Mouse (Mus musculus): ENCODE data around the gene Nol4l. TPM values are rescaled to one million over a fixed set of nuclear protein-coding genes. Genes with fewer than 3 reads are reported as not detected.

Gene Nol4l
- total and polyA plus RNA-seq, 3 experiments = 13.9 to 39.2 (median 23.4) TPM

DNA sequence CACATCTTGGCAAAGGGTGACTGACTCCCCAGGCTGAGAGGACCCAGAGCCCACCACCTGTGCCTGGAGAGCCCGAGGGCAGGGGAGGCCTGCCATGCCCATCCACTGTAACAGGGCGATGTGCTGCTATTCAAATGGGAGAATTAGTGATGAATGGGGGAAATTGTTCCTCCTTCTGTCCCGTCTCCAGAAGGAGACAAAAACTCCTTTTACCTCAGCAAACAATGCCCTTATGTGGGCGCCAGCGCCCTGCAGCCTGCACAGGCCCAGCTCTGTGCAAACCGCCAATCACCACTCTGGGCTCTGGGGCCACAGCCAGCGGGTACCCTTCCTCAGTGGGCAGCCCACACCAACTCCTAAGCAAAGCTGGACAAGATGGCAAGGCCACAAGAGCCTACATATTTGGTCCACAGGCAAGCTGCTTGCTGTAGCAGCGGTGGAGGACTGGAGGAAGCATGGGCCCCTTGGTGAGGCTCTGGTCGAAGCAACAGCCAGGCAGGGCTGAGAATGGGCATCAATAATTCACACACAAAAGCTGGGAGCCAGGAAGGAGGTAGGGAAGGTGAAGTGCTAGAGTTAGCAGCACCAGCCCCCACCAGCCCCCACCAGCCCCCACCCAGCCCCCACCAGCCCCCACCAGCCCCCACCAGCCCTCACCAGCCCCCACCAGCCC lies 103.6 kb downstream of the Nol4l start:
- Histone ChIP-seq H3K36me3 (replicated peaks) (peaks cover 82% of the 10 kb centered on the region), H3K27me3 (ENCODE audit: insufficient read depth, low read length) (no peaks in the 10 kb centered on the region), H3K9me3 (replicated peaks) (no peaks in the 10 kb centered on the region), H3K4me1 (ENCODE audit: insufficient read depth, low read depth, low read length) (peaks cover 83% of the 10 kb centered on the region), H3K4me3 (ENCODE audit: low read depth, low read length) (peak overlapping the region; percentile 42; the same call in 1 of the 2 replicates)
- TF ChIP-seq POLR2AphosphoS5 (IDR thresholded peaks at IDR 0.05; ENCODE audit: insufficient replicate concordance, low read depth, low read length) (no peak), GATA2 (IDR thresholded peaks at IDR 0.05; ENCODE audit: borderline replicate concordance, low read depth, low read length) (no peak), CTCF (IDR thresholded peaks at IDR 0.05; ENCODE audit: low read depth, low read length) (no peak), GATA1 (IDR thresholded peaks at IDR 0.05; ENCODE audit: borderline replicate concordance, low read length) (no peak), TAL1 (conservative IDR thresholded peaks at IDR 0.05; ENCODE audit: low read depth, low read length) (no peak)
- ATAC-seq (ENCODE audit: extremely low read depth, insufficient number of reproducible peaks, low FRiP score, poor library complexity, severe bottlenecking) (no peak), DNase-seq (ENCODE audit: low spot score) (peak; percentile 61)

DNA sequence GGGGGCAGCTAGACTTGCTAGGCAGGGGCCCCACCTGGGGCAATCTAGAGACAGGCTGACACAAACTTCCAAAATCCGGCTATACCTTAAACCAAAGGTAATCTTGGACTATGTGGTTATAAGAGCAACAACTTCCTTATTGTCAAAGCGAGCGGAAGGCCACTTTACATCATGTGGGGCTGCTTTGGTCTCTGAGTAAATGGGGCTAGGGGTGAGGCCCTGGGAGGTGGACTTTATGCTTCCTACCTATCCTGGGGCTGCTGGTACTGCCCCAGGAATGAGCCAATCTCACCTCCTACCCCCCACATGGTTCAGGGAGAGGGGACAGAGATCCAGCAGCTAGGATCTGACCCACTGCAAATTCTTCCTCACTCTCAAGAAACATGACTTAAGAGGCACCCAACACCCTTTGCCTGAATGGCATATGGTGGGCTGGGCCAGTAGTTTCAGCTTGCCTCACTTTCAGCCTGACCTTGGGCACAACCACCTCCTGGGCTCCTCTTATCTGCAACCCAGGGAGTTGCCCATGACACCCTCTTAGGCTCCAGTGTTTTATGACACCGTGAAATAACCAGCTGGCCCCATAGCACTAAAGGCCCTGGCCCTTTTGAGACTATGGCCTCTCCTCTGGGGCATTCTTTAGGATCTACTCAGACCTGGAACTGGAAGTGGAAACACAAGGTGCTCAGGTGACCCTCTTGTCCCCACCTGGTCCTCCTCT lies 104.5 kb downstream of the Nol4l start:
- DNase-seq (ENCODE audit: low spot score) (peak; percentile 28), ATAC-seq (ENCODE audit: extremely low read depth, insufficient number of reproducible peaks, low FRiP score, poor library complexity, severe bottlenecking) (no peak)
- Histone ChIP-seq H3K9me3 (replicated peaks) (no peaks in the 10 kb centered on the region), H3K36me3 (replicated peaks) (peaks cover 82% of the 10 kb centered on the region), H3K27me3 (ENCODE audit: insufficient read depth, low read length) (no peaks in the 10 kb centered on the region; the same call in 1 of the 2 replicates), H3K4me1 (ENCODE audit: insufficient read depth, low read depth, low read length) (peaks cover 78% of the 10 kb centered on the region), H3K4me3 (ENCODE audit: low read depth, low read length) (no peak overlapping the region; the same call in 1 of the 2 replicates)
- TF ChIP-seq GATA2 (IDR thresholded peaks at IDR 0.05; ENCODE audit: borderline replicate concordance, low read depth, low read length) = no peak
- no peak for TF ChIP-seq TAL1 (conservative IDR thresholded peaks at IDR 0.05; ENCODE audit: low read depth, low read length)
- TF ChIP-seq CTCF (IDR thresholded peaks at IDR 0.05; ENCODE audit: low read depth, low read length) = no peak
- no peak for TF ChIP-seq GATA1 (IDR thresholded peaks at IDR 0.05; ENCODE audit: borderline replicate concordance, low read length)
- no peak for TF ChIP-seq POLR2AphosphoS5 (IDR thresholded peaks at IDR 0.05; ENCODE audit: insufficient replicate concordance, low read depth, low read length)

DNA sequence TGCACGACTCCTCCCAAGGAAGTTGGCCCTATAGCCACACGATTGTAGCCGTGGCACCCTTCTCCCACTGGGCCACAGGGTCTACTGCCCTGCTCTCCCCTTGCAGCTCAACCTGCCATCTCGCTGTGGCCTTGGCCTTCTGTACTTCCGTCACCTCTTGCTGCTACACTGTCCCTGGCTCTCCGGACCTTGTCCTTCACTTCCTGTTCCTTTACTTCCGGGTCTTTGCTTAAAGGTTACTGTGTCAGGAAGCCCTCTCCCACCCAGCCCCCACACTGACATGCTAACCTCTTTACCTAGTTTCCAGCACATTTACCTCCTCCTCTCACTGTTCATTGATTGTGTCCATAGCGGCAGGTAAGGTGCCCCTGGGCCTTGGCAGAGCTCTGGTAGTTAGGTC lies 105.2 kb downstream of the Nol4l start:
- H3K9me3 ChIP-seq (replicated peaks) = no peaks in the 10 kb centered on the region
- peaks cover 72% of the 10 kb centered on the region for H3K4me1 ChIP-seq (ENCODE audit: insufficient read depth, low read depth, low read length)
- TF ChIP-seq TAL1 (conservative IDR thresholded peaks at IDR 0.05; ENCODE audit: low read depth, low read length) = no peak
- no peak for TF ChIP-seq GATA2 (IDR thresholded peaks at IDR 0.05; ENCODE audit: borderline replicate concordance, low read depth, low read length)
- TF ChIP-seq POLR2AphosphoS5 (IDR thresholded peaks at IDR 0.05; ENCODE audit: insufficient replicate concordance, low read depth, low read length) = no peak
- no peak for TF ChIP-seq GATA1 (IDR thresholded peaks at IDR 0.05; ENCODE audit: borderline replicate concordance, low read length)
- TF ChIP-seq CTCF (IDR thresholded peaks at IDR 0.05; ENCODE audit: low read depth, low read length) = no peak
- DNase-seq (ENCODE audit: low spot score) = no peak
- no peak overlapping the region for H3K4me3 ChIP-seq (ENCODE audit: low read depth, low read length)
- no peak for ATAC-seq (ENCODE audit: extremely low read depth, insufficient number of reproducible peaks, low FRiP score, poor library complexity, severe bottlenecking)
- H3K27me3 ChIP-seq (ENCODE audit: insufficient read depth, low read length) = no peaks in the 10 kb centered on the region; the same call in 1 of the 2 replicates
- H3K36me3 ChIP-seq (replicated peaks) = peaks cover 82% of the 10 kb centered on the region

DNA sequence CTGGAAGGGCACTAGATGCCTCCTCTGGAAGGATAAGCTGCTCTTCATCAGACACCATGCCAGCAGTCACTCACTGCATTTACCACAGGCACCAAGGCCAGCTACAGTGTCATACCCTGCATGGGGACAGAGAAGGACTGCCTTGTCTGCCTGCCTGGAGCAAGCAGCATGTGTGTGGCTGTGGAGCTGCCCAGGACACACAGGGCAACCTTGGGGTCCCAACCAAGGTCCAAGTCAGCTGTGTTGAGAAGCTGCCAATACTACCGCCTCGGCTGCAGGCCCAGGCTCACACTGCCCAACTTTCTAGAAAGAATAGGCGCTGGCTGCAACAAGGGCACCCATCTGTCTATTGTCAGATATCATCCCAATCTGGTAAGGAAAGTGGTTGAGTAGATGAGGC lies 106.7 kb downstream of the Nol4l start:
- ATAC-seq (ENCODE audit: extremely low read depth, insufficient number of reproducible peaks, low FRiP score, poor library complexity, severe bottlenecking) = no peak

DNA sequence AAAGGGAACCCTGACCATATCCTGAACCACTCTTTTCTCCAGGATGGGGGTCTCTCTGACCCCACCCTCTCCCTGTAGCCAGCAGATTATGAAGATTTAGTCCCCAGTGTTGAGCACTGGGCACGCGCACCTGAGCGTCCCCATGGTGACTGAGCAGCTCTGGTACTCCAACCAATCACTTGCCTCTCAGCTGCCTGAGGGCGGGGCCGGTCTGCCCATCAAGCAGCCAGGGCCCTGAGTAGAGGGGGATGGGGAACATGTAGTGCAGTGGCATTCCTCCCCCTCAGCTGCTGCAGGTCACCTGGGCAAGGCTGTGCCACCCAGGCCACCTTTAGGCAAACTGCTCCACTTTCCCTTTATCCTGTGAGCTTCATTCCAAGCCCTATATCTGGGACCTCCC lies 107.7 kb downstream of the Nol4l start:
- DNase-seq (ENCODE audit: low spot score) (no peak), ATAC-seq (ENCODE audit: extremely low read depth, insufficient number of reproducible peaks, low FRiP score, poor library complexity, severe bottlenecking) (no peak)
- H3K9me3 ChIP-seq (replicated peaks) = no peaks in the 10 kb centered on the region
- H3K4me1 ChIP-seq (ENCODE audit: insufficient read depth, low read depth, low read length) = peaks cover 50% of the 10 kb centered on the region
- no peaks in the 10 kb centered on the region; the same call in 1 of the 2 replicates for H3K27me3 ChIP-seq (ENCODE audit: insufficient read depth, low read length)
- H3K36me3 ChIP-seq (replicated peaks) = peaks cover 87% of the 10 kb centered on the region
- H3K4me3 ChIP-seq (ENCODE audit: low read depth, low read length) = no peak overlapping the region
- TF ChIP-seq POLR2AphosphoS5 (IDR thresholded peaks at IDR 0.05; ENCODE audit: insufficient replicate concordance, low read depth, low read length) = no peak
- no peak for TF ChIP-seq GATA1 (IDR thresholded peaks at IDR 0.05; ENCODE audit: borderline replicate concordance, low read length)
- TF ChIP-seq GATA2 (IDR thresholded peaks at IDR 0.05; ENCODE audit: borderline replicate concordance, low read depth, low read length) = no peak
- no peak for TF ChIP-seq CTCF (IDR thresholded peaks at IDR 0.05; ENCODE audit: low read depth, low read length)
- TF ChIP-seq TAL1 (conservative IDR thresholded peaks at IDR 0.05; ENCODE audit: low read depth, low read length) = no peak

More for the DNA sequence above, 106.7 kb downstream of the Nol4l start:
- H3K36me3 ChIP-seq (replicated peaks) = peaks cover 82% of the 10 kb centered on the region
- H3K4me1 ChIP-seq (ENCODE audit: insufficient read depth, low read depth, low read length) = peaks cover 58% of the 10 kb centered on the region
- no peak for DNase-seq (ENCODE audit: low spot score)
- no peak overlapping the region for H3K4me3 ChIP-seq (ENCODE audit: low read depth, low read length)
- TF ChIP-seq POLR2AphosphoS5 (IDR thresholded peaks at IDR 0.05; ENCODE audit: insufficient replicate concordance, low read depth, low read length) (no peak), CTCF (IDR thresholded peaks at IDR 0.05; ENCODE audit: low read depth, low read length) (no peak), GATA1 (IDR thresholded peaks at IDR 0.05; ENCODE audit: borderline replicate concordance, low read length) (no peak), TAL1 (conservative IDR thresholded peaks at IDR 0.05; ENCODE audit: low read depth, low read length) (no peak), GATA2 (IDR thresholded peaks at IDR 0.05; ENCODE audit: borderline replicate concordance, low read depth, low read length) (no peak)
- H3K27me3 ChIP-seq (ENCODE audit: insufficient read depth, low read length) = no peaks in the 10 kb centered on the region; the same call in 1 of the 2 replicates
- H3K9me3 ChIP-seq (replicated peaks) = no peaks in the 10 kb centered on the region

DNA sequence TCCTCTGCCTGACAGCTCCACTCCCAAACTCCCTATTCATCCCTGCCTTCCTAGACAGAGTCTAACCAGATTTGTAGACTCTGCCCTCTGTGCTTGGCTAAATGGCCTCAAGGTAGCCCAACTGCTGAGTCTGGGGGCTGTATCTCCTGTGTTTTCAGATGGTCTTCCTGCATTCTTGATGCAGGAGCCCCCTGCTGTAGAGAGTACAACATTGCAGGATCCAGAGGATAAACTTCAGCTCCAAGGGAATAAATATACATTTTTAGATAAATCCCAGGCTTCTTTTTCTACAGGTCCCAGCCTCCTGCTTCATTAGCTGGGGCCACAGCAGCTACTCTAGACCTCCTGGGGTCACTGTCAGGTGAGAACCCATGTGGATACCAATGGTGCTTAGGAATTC lies 108.5 kb downstream of the Nol4l start:
- Histone ChIP-seq H3K27me3 (ENCODE audit: insufficient read depth, low read length) (no peaks in the 10 kb centered on the region; the same call in 1 of the 2 replicates), H3K4me1 (ENCODE audit: insufficient read depth, low read depth, low read length) (peaks cover 46% of the 10 kb centered on the region), H3K9me3 (replicated peaks) (no peaks in the 10 kb centered on the region), H3K4me3 (ENCODE audit: low read depth, low read length) (no peak overlapping the region), H3K36me3 (replicated peaks) (peaks cover 94% of the 10 kb centered on the region)
- DNase-seq (ENCODE audit: low spot score) = no peak
- ATAC-seq (ENCODE audit: extremely low read depth, insufficient number of reproducible peaks, low FRiP score, poor library complexity, severe bottlenecking) = no peak
- TF ChIP-seq GATA2 (IDR thresholded peaks at IDR 0.05; ENCODE audit: borderline replicate concordance, low read depth, low read length) (no peak), TAL1 (conservative IDR thresholded peaks at IDR 0.05; ENCODE audit: low read depth, low read length) (no peak)

All from G1E (cell line).